Mouse (Mus musculus) liver, postnatal 0 days (tissue): ENCODE data around the gene Kcnn3.

ENCODE experiments used
- CTCF ChIP-seq: sonication (generic); IDR thresholded peaks from 2 replicates; pipeline ENCODE4 v1.5.1; 2016; ENCODE audit warnings: antibody characterized with exemption, low read depth
- EP300 ChIP-seq: IDR thresholded peaks from 2 replicates; pipeline ENCODE4 v1.6.1; 2016; ENCODE audit warnings: antibody characterized with exemption, low read depth, mild to moderate bottlenecking

DNA sequence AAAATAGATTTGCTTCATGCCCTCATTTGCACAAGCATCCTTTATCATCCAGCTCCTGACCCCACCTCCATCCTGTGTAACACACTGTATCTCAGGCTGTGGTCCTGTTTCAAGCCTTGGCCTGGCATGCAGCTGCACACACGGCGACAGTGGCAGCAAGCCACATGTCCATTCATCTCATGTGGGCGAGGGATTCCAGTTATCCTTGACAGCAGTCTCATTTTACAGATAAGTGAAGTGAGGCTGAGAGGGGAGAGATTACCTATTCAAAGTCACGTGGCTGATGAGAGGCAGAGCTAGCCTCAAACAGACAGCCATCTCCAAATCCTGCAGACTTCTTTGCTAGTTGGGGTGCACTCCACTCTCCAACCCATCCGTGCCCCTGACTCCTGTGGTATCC lies 57.2 kb downstream of the Kcnn3 start:
- TF ChIP-seq CTCF (no peak), EP300 (no peak)
